Mouse (Mus musculus) monocyte, adult 59 days (primary cell): Measurements from ENCODE around the gene Ttc9c. TPM values are rescaled to one million over a fixed set of nuclear protein-coding genes. Genes with fewer than 3 reads are reported as not detected.

Experiments
- total RNA-seq, 2 experiments: library from RNA; stranded (reverse); gene quantifications; one replicate each; pipeline ENCODE4 v1.2.4; 2023

Ttc9c gene
- total RNA-seq = 10 to 100 TPM; 31.1 to 35.2 TPM

GRCm38 (mm10) chr19:8818801-8819595 is at the start of gene Ttc9c:
Gene Ttc9c (minus strand): TSS chr19:8819333.

DNA sequence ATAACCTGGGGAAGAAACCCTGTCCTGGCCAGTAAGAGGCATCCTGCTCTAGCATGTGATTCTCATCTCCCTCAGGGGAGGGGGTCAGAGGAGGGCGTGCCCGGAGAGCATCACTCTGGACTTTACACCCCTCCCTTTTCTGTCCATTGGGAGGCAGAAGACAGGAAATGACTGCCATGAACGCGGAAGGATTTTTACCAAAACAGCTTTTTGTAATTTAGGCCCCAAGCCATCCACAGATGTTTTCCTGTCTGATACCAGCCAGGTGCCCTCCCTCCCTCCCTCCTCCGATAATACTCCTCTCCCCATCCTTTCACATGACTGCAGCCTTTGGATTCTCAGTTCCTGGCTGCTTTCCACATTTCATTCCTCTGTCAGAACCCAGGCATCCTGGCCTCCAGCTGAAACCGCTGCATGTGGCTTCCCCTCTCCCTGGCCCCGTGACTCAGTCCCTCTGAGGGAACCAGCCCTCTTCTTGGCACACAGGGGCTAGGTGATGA is 31.3 kb upstream of the Ttc9c start, which contains the start of gene Lrrn4cl:
Gene Lrrn4cl (plus strand): TSS at position 367 of the 500 bp plus-strand sequence.

GRCm38 (mm10) chr19:8839103-8839907 is 20.2 kb upstream of the Ttc9c start, which contains the start of gene Gng3:
Gene Gng3 (minus strand): TSS chr19:8839194.

DNA sequence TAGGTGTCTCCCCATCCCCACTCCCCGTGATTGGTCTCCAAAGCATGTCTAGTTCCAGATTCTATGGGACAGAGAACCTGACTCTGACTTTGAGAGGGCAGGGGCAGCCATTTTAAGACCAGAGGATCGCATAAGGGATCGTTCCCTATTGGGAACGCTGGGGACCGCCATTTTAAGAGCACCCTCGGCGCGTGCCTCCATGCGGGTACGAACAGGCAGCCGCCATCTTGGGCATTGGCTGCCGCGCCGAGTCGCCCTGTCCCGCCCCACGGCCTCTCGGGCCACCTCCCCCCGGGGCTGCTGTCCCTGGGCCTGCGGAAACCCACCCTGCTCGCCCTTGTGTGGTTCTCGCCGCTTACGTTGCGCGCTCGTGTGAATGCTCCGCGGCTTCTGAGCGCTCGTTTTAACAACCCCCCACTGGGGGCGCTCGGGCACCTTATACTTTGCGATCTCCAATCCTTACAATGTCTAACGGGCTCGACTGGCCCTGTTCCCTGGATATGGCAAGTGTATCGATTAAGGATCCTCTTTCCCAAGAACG is 18.2 kb upstream of the Ttc9c start, which contains the start of gene Bscl2:
Gene Bscl2 (plus strand): TSS at position 217 of the 541 bp plus-strand sequence.

GRCm38 (mm10) chr19:8829660-8830059 is 10.5 kb upstream of the Ttc9c start, which contains the start of gene AC129217.1:
Gene AC129217.1 (plus strand): TSS chr19:8829773.

DNA sequence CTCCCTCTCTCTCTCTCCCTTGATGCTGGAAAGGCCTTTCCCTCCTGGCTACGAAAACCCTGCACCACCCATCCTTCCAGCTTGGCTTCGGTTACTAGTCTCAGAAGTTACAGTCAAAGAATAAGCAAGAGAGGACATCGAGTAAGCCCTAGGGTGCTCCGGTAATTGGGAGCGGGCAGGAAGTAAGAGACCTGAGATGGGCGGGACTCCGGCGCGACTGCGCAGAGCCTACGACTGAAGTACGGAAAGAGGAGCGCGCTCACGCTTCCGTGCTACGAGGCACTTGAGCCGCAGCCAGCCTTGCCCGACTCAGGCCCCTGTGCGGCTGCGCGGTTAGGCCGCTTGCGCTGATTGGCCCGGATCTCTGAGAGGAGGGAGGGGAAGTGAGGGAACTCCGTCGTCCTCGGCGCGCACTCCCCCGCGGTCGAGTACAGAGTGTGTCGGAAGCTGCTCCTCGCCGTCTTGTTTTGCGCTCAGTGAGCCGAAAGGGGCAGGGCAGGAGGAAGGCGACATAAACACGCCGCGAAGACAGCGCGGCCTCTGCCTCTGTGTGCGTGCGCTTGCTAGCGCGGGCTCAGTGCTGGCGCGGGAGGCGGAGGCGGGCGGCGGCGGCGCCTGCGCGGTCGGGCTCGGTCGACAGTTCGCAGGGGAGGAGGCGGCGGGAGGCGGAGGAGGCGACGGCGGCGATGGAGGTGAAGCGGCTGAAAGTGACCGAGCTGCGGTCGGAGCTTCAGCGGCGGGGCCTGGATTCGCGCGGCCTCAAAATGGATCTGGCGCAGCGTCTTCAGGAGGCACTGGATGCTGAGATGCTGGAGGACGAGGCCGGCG is 677 bp upstream of the Ttc9c start, which contains the start of gene Hnrnpul2:
Gene Hnrnpul2 (plus strand): TSS at position 415 of the 828 bp plus-strand sequence.

GRCm38 (mm10) chr19:8802130-8802821 is 16.9 kb downstream of the Ttc9c start, which contains the start of gene Zbtb3:
Gene Zbtb3 (plus strand): TSS chr19:8802555.

GRCm38 (mm10) chr19:8798264-8798946 is 20.7 kb downstream of the Ttc9c start, which contains the start of gene Polr2g:
Gene Polr2g (minus strand): TSS chr19:8798577.

GRCm38 (mm10) chr19:8786008-8786781 is 32.9 kb downstream of the Ttc9c start, which contains the start of gene Taf6l:
Gene Taf6l (minus strand): TSS chr19:8786417.

DNA sequence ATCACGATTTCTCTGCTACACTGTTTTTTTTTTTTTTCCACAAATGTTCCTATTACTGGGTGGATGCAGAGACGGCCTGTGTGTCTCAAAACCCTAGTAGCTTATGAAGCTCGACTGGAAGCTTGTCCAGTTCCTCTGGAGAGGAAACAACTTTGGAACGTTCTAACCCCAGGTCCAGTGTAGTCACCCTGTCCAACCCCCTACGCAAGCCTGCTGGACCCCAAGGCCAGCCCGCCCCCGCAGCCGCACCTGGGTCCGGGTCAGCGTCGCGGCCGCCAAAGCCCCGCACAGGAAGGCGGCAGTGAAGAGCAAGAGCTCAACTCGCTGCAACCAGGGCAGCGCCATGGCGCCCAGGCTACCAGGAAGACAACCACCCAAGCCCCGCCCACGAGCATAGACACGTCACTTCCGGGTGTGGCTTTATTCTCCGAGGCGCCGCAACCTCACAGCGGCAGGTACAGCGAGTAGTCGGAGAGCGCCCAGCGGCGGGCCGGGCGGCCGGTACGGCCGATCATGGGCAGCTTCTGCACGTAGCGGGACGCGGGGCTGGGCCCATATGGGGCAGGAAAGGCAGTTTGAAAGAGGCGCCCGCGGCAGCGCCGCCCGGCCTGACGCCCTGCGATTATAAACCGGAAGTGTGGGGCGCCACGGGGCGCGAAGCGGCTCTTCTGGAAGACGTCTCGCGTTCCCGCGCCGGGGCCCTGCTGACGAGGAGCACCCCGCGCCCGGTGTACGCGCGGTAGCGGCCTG is 44.9 kb downstream of the Ttc9c start, which contains the start of gene Tmem179b:
Gene Tmem179b (minus strand): TSS at position 382 of the 750 bp plus-strand sequence.

DNA sequence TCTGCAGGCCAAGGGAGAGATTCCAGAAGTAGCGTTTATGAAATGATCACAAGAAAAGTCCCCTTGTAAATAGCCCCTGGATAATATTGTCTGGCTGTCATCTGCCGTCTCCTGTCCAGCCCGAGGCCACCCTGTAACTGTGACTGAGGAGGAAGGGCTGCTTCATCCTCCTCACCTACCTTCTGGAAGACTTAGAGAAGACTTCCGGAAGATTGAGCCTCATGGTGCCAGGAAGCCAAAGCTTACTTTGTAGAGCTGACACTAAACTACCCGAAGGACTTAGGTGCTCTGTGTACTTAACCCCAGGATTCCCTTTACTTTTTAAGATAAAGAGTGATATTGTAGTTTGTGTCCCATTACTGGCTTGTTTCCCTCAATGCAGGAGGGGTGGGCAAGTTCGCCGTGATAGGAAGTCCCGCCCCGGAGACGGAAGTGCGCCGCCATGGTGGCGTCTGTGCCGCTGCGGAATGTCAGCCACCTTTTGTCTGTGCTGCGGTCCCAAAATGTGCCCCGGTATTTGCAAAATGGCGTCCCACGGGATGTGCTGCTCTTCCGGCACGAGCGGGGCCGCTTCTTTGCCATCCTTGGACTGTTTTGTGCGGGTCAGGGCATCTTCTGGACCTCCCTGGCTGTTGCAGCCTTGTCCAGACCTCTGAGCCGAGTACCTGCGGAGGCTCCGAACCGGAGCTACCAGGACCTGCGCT is 48.4 kb downstream of the Ttc9c start, which contains the start of gene Tmem223:
Gene Tmem223 (plus strand): TSS at position 430 of the 704 bp plus-strand sequence.

Other genes with a start within 250 kb of the Ttc9c start
- not detected for gene Slc22a8, start 228.1 kb downstream of the Ttc9c start, total RNA-seq
- gene Slc22a6, start 201.3 kb downstream of the Ttc9c start, total RNA-seq = not detected
- gene Chrm1, start 155.5 kb downstream of the Ttc9c start, total RNA-seq = not detected
- gene Slc3a2, start 96.0 kb downstream of the Ttc9c start, total RNA-seq = 100 to 1,000 TPM; 198 to 224 TPM
- 10 to 100 TPM; 41.0 to 42.9 TPM for gene Wdr74, start 83.5 kb downstream of the Ttc9c start, total RNA-seq
- 1 to 10 TPM in 1 of 2 experiments, not detected in 1; 1.8 TPM for gene 1700092M07Rik, start 78.6 kb downstream of the Ttc9c start, total RNA-seq
- gene Stx5a, start 77.9 kb downstream of the Ttc9c start, total RNA-seq = 100 to 1,000 TPM; 158 to 163 TPM
- 100 to 1,000 TPM; 220 to 231 TPM for gene Nxf1, start 62.3 kb downstream of the Ttc9c start, total RNA-seq
- gene Tmem223, start 48.3 kb downstream of the Ttc9c start, total RNA-seq = 10 to 100 TPM; 30.2 to 33.8 TPM
- gene Tmem179b, start 44.9 kb downstream of the Ttc9c start, total RNA-seq = 100 to 1,000 TPM; 114 to 120 TPM
- 10 to 100 TPM; 11.3 to 13.8 TPM for gene Taf6l, start 32.9 kb downstream of the Ttc9c start, total RNA-seq
- gene Polr2g, start 20.8 kb downstream of the Ttc9c start, total RNA-seq = 10 to 100 TPM; 57.5 to 68.0 TPM
- 1 to 10 TPM; 2.1 to 3.1 TPM for gene Zbtb3, start 16.8 kb downstream of the Ttc9c start, total RNA-seq
- gene Hnrnpul2, start 677 bp upstream of the Ttc9c start, total RNA-seq = 100 to 1,000 TPM; 107 to 124 TPM
- gene AC129217.1, start 10.4 kb upstream of the Ttc9c start, total RNA-seq = 10 to 100 TPM; 21.6 to 27.8 TPM
- 100 to 1,000 TPM in 1 of 2 experiments, 10 to 100 TPM in 1; 97.1 to 109 TPM for gene Bscl2, start 18.1 kb upstream of the Ttc9c start, total RNA-seq
- gene Gng3, start 19.9 kb upstream of the Ttc9c start, total RNA-seq = not detected
- under 1 TPM; 0.27 to 0.55 TPM for gene Lrrn4cl, start 31.4 kb upstream of the Ttc9c start, total RNA-seq
- 100 to 1,000 TPM; 107 to 138 TPM for gene Ubxn1, start 52.2 kb upstream of the Ttc9c start, total RNA-seq
- 10 to 100 TPM; 19.3 to 24.4 TPM for gene Uqcc3, start 61.6 kb upstream of the Ttc9c start, total RNA-seq
- gene Lbhd1, start 64.4 kb upstream of the Ttc9c start, total RNA-seq = 10 to 100 TPM; 11.6 to 16.5 TPM
- gene Gm49403, start 64.6 kb upstream of the Ttc9c start, total RNA-seq = not detected
- gene 1810009A15Rik, start 69.5 kb upstream of the Ttc9c start, total RNA-seq = 10 to 100 TPM; 32.3 to 36.4 TPM
- gene Gm49416, start 69.6 kb upstream of the Ttc9c start, total RNA-seq = 1 to 10 TPM in 1 of 2 experiments, not detected in 1; 6.1 TPM
- gene Ints5, start 73.7 kb upstream of the Ttc9c start, total RNA-seq = 10 to 100 TPM; 13.1 to 16.0 TPM
- 100 to 1,000 TPM; 114 to 122 TPM for gene Ganab, start 78.7 kb upstream of the Ttc9c start, total RNA-seq
- 10 to 100 TPM; 48.9 to 52.6 TPM for gene B3gat3, start 101.0 kb upstream of the Ttc9c start, total RNA-seq
- gene Rom1, start 110.0 kb upstream of the Ttc9c start, total RNA-seq = 1 to 10 TPM; 2.6 to 3.1 TPM
- 10 to 100 TPM; 62.0 to 62.9 TPM for gene Eml3, start 110.2 kb upstream of the Ttc9c start, total RNA-seq
- 100 to 1,000 TPM; 112 to 114 TPM for gene Mta2, start 122.5 kb upstream of the Ttc9c start, total RNA-seq
- 10 to 100 TPM; 15.6 to 15.7 TPM for gene Tut1, start 134.5 kb upstream of the Ttc9c start, total RNA-seq
- 100 to 1,000 TPM; 194 to 241 TPM for gene Eef1g, start 147.7 kb upstream of the Ttc9c start, total RNA-seq
- gene Ahnak, start 170.0 kb upstream of the Ttc9c start, total RNA-seq = 1,000 to 10,000 TPM; 1,396 to 1,409 TPM